Mouse (Mus musculus) kidney, adult 2 months (tissue): ENCODE measurements at regions not wholly inside any gene's neighbourhood (a gene's known extent, or its start where the extent isn't known, plus 50 kb on each side); places are given as distances from the start of the nearest gene placed in this dataset.

Source experiments
- DNase-seq: peaks from one replicate; pipeline ENCODE4 v3.0.0; 2021
- H3K27ac ChIP-seq: fragments of 200-500 bp; 2 replicates; pipeline ENCODE4 v1.5.1; 2012; ENCODE audit warnings: low read depth, low read length, control low read depth, inconsistent platforms; ENCODE audit not compliant: insufficient read depth
- H3K27me3 ChIP-seq: fragments of 200-500 bp; replicated peaks from 2 replicates; pipeline ENCODE4 v1.6.1; 2012; ENCODE audit warnings: mild to moderate bottlenecking, moderate library complexity, low read length, inconsistent platforms; ENCODE audit not compliant: control insufficient read depth, insufficient read depth
- H3K36me3 ChIP-seq: fragments of 200-500 bp; 2 replicates; pipeline ENCODE4 v1.6.1; 2012; ENCODE audit warnings: mild to moderate bottlenecking, moderate library complexity, low read length, inconsistent platforms; ENCODE audit not compliant: control insufficient read depth, insufficient read depth
- H3K4me1 ChIP-seq: fragments of 200-500 bp; 2 replicates; pipeline ENCODE4 v1.6.1; 2011; ENCODE audit warnings: low read length; ENCODE audit not compliant: control insufficient read depth, insufficient read depth
- H3K4me3 ChIP-seq: fragments of 200-500 bp; 2 replicates; pipeline ENCODE4 v1.5.1; 2011; ENCODE audit warnings: mild to moderate bottlenecking, low read depth, low read length, control low read depth; ENCODE audit not compliant: insufficient read depth
- CTCF ChIP-seq: fragments of 200-500 bp; conservative IDR thresholded peaks from 2 replicates; pipeline ENCODE4 v1.5.1; 2011; ENCODE audit warnings: low read depth, mild to moderate bottlenecking, control low read depth, low read length, moderate library complexity, mixed read lengths; ENCODE audit not compliant: insufficient read depth, insufficient read length
- POLR2A ChIP-seq: fragments of 200-500 bp; IDR thresholded peaks from one replicate; pipeline ENCODE4 v1.6.1; 2011; ENCODE audit warnings: low read depth, low read length, control low read depth
- WGBS: fragments of 180-500 bp; shearing (Covaris S2); methylation state at CpG from one replicate; pipeline ENCODE4 v1.1.7; 2018; 5-methylcytosine and 5-hydroxymethylcytosine counted together

GRCm38 (mm10) chr13:111978675-111979020 lies 169.9 kb upstream of the Map3k1 start:
- peak overlapping the region; percentile 92 for H3K27ac ChIP-seq
- no peak overlapping the region for H3K4me3 ChIP-seq
- DNase-seq = peak; percentile 72
- 42% methylated on average over 5 of the region's 5 CpGs for WGBS
- H3K4me1 ChIP-seq = peaks cover 13% of the 10 kb centered on the region; the same call in 1 of the 2 replicates
- no peaks in the 10 kb centered on the region for H3K36me3 ChIP-seq
- TF ChIP-seq POLR2A = no peak
- no peak for TF ChIP-seq CTCF
- no peaks in the 10 kb centered on the region for H3K27me3 ChIP-seq

- H3K36me3 ChIP-seq = no peaks in the 10 kb centered on the region
- no peaks in the 10 kb centered on the region for H3K27me3 ChIP-seq
- H3K27ac ChIP-seq = peak overlapping the region; percentile 69
- DNase-seq = peak; percentile 48
- H3K4me1 ChIP-seq = peaks cover 19% of the 10 kb centered on the region; the same call in 1 of the 2 replicates
- TF ChIP-seq CTCF (no peak), POLR2A (no peak)
- H3K4me3 ChIP-seq = no peak overlapping the region
- 16% methylated on average over 17 of the region's 17 CpGs for WGBS
Measured at GRCm38 (mm10) chr13:111979428-111980204, 170.8 kb upstream of the Map3k1 start.

DNA sequence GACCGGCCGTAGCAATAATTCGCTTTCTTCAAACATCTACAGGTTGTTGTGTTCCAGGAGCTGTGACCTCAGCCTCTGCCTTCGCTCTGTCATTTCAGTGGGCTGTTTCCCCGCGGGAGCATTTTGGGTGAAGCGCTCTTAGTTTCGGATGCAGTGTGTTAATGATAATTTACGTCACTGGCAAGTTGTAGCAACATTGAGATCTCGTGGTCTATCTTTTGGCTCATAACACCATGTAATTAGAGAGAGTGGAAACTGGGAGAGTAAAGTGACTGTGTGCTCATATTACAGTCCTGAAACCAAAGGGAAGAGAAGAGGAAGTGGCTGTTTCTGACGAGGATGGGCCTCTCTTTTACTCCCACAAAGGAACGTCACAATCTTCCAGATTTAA lies 171.4 kb upstream of the Map3k1 start:
- no peak for DNase-seq
- Histone ChIP-seq H3K4me3 (no peak overlapping the region), H3K4me1 (peaks cover 19% of the 10 kb centered on the region; the same call in 1 of the 2 replicates), H3K27me3 (no peaks in the 10 kb centered on the region), H3K36me3 (no peaks in the 10 kb centered on the region), H3K27ac (peak overlapping the region; percentile 69; the same call in 1 of the 2 replicates)
- TF ChIP-seq CTCF = no peak
- TF ChIP-seq POLR2A = no peak
- WGBS = 47% methylated on average over 12 of the region's 12 CpGs

GRCm38 (mm10) chr13:111981103-111981502 lies 172.3 kb upstream of the Map3k1 start:
- no peak overlapping the region for H3K27ac ChIP-seq
- WGBS = 99% methylated on average over 2 of the region's 2 CpGs
- no peaks in the 10 kb centered on the region for H3K27me3 ChIP-seq
- H3K4me1 ChIP-seq = peaks cover 19% of the 10 kb centered on the region; the same call in 1 of the 2 replicates
- no peak for DNase-seq
- H3K36me3 ChIP-seq = no peaks in the 10 kb centered on the region
- H3K4me3 ChIP-seq = no peak overlapping the region
- no peak for TF ChIP-seq CTCF
- no peak for TF ChIP-seq POLR2A

- 76% methylated on average over 6 of the region's 6 CpGs for WGBS
- no peak for DNase-seq
- Histone ChIP-seq H3K4me1 (peaks cover 18% of the 10 kb centered on the region; the same call in 1 of the 2 replicates), H3K27ac (no peak overlapping the region), H3K4me3 (no peak overlapping the region), H3K36me3 (no peaks in the 10 kb centered on the region), H3K27me3 (no peaks in the 10 kb centered on the region)
- no peak for TF ChIP-seq CTCF
- no peak for TF ChIP-seq POLR2A
Measured at GRCm38 (mm10) chr13:111982796-111983460, 174.1 kb upstream of the Map3k1 start.

- H3K4me1 ChIP-seq = peaks cover 14% of the 10 kb centered on the region; the same call in 1 of the 2 replicates
- H3K4me3 ChIP-seq = no peak overlapping the region
- no peaks in the 10 kb centered on the region for H3K27me3 ChIP-seq
- H3K36me3 ChIP-seq = no peaks in the 10 kb centered on the region
- DNase-seq = peak; percentile 34
- 54% methylated on average over 10 of the region's 10 CpGs for whole genome bisulfite sequencing
- no peak overlapping the region for H3K27ac ChIP-seq
- no peak for TF ChIP-seq POLR2A
- no peak for TF ChIP-seq CTCF
Measured at GRCm38 (mm10) chr13:111984081-111984574, 175.3 kb upstream of the Map3k1 start.

- WGBS = 91% methylated on average over 5 of the region's 5 CpGs
- no peaks in the 10 kb centered on the region for H3K27me3 ChIP-seq
- no peak for DNase-seq
- no peaks in the 10 kb centered on the region for H3K36me3 ChIP-seq
- H3K4me1 ChIP-seq = peaks cover 6% of the 10 kb centered on the region; the same call in 1 of the 2 replicates
- no peak overlapping the region for H3K4me3 ChIP-seq
- no peak for TF ChIP-seq POLR2A
- TF ChIP-seq CTCF = no peak
- no peak overlapping the region for H3K27ac ChIP-seq
Measured at GRCm38 (mm10) chr13:111985406-111985805, 176.6 kb upstream of the Map3k1 start.
